Mouse (Mus musculus): ENCODE measurements at regions not wholly inside any gene's neighbourhood (a gene's known extent, or its start where the extent isn't known, plus 50 kb on each side); places are given as distances from the start of the nearest gene placed in this dataset.

DNA sequence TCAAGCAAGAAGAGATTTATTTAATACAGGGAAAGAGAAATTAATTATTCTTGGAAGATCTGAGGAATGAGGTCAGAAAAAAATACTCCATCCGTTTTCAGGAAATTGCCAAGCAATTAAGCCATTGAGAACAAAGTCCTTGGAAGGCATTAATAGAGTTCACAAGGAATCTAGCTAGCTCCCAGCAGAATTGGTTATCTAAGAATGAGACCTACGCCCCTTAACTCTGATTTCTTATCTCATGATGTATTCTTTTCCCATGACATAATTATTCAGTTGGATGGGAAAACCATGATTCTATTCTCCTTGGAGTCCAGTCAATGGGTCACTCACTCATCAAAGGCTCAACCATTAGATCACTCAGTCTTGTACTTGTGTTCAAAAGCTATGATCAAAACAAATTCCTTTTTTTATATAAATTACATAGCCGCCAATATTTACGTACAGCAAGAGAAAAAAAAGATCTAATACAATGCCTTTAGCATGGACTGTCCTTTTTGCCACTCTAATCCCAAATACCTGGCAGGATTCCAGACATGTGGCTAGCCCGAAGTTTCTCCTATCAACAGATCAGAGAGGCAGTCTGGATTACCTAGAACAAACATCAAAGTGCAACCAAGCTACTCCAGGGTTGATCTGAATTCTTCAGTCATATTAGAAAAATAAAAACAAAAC, 213.3 kb downstream of the Galc start:
- no peak for DNase-seq (ENCODE audit: low read depth, low spot score)

DNA sequence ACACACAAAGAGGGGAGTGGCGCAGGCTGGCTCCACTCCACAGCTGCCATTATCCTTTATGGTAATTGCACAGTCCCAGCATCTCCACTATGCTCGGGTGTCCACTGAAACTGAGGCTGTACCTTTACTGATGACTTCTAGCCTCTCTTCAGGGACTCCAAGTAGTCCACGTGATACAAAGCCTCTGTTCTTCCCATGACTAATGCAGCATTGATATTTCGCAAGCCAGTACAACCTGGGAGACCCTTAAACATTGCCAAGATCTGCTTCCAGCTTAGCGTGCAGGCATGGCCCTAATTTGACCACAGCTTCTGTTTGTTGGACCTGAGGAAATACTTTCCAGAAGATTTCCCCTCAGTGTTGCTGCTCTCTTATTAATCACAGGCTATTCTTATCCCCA, 215.8 kb downstream of the Galc start:
- DNase-seq (ENCODE audit: low read depth, low spot score) = no peak

DNA sequence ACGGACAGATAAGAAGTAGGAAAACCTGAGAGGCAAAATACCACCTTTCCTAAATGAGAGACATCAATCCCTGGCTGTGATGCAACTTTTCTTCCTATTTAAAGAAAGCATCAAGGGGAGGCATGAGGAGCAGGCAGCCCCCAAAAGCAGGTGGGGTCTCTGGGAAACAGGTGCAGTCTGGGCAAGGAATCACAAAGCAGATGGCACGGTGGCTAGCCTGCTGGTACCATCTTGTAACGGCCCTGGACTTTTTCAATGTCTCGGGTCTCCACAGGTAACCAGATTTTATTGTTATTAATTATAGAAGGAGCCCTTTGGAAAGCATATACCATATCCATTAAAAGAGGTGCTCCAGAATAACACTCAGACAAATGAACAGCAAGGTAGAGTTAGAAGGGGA, 219.6 kb downstream of the Galc start:
- DNase-seq (ENCODE audit: low read depth, low spot score) = no peak

DNA sequence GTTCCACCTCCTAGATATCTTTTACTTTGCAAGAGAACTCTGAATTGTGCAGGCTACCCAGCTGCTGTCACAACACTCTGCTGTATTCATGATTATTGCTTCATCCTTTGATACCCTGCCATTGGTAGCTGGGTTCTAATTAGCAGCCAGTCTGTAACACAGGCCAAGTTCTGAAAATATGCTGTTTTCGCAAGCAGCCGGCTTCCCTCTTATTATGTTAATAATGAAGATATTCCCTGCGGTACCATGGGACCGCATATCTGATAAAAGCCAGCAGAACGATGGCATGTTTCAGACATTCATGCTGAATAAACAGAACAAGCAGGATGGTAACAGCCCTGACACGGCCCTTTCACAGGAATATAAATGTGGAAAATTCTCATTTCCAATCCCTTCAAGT, 235.6 kb downstream of the Galc start:
- DNase-seq (ENCODE audit: low read depth, low spot score) = no peak

DNA sequence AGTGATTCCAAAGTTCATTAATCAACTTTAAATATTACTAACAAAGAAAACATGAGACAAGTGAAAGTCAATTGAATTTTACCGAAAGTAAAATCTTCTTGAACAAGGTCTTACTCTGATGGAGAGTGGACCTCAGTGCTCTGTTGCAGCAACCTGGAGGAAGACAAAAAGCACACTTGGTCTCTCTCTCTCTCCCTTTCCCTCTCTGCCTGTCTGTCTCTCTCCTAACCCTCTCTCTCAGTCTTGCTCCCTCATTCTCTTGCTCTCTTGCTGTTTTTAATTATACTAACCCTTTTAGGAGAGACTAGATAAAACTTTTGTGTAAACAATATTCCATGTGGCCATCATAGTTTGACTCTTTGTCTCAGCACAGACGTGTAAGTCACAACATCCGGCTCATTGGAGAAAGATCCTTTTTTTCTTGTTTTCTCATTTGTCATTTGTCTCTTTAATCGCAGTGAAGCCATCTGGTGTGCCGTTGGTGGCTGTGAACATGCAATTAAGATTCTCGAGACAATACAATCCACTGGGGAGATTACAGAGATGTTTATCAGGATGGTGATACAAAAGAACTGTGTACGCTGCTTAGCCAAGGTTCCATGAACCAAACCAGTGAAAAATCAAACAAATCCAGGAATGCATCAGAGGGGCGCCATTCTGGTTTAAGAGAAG, 244.5 kb downstream of the Galc start:
- DNase-seq (ENCODE audit: low read depth, low spot score) = no peak

DNA sequence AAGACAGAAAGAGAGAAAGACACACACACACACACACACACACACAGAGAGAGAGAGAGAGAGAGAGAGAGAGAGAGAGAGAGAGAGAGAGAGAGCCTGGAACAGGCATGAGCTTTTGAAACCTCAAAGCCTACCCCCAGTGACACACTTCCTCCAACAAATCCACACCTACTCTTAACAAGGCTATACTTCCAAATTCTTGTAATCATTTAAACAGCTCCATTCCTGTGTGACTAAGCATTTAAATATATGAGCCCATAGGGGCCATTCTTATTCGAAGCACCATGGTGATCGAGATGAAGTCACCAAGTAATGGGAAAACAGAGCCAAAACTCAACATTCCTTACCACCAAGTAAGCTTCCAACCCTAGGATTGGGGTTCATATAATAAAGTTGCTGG, 250.1 kb downstream of the Galc start:
- DNase-seq (ENCODE audit: low read depth, low spot score) = no peak

DNA sequence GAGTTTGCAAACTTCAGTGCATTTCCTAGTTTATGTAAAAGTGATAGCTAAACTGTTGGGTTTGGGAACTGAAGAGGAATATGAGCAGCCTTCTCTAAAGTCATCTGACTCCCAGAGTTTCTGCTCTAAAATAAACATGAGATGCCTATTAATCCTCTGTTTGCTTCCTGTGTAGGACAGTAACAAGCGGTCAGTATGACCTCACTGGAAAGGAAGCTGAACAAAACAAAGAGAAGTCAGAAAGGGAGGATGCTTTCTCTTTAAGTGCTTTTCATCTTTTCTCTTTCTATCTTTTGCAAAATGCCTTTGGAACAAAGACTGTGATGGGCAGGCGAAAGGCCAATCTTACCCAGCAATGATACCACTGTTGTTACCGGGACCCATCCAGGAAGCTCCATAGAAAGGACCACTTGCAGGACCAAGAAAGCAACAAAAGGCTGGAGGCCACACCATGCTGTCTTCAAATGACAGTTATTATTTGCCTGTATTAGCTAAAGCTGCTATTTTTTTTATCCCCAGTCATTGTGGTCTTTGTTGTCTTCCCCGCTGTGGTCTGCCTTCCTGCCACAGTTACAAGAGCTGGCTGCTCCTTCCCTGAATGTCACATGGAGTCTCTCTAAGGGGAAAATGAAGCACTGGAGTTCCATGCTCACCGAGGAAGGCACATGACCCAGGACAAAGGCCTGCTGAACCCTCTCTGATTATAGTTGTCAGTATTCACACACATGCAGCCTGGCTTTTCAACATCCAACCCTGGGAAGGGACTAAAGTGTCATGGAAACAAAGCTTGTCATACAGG, 253.4 kb downstream of the Galc start:
- no peak for DNase-seq (ENCODE audit: low read depth, low spot score)

DNA sequence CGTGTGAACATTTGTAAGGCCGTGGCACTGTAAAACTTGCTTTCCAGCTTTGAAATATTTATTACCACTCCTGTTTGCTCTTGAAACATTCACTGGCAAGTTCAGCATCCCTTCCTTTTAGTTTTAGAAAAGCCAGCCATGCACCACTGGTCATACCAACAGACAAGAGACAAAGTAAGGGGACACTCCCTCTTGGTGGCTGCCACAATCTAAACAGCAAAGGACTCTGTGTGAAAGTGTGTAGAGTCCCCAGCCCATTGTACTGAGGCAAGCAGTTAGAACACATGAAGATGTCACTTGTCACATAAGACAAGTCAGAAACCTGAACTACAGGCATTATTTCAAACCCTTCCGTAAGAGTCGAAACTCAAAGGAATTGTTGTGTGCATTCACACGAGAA, 257.0 kb downstream of the Galc start:
- DNase-seq (ENCODE audit: low read depth, low spot score) = no peak

DNA sequence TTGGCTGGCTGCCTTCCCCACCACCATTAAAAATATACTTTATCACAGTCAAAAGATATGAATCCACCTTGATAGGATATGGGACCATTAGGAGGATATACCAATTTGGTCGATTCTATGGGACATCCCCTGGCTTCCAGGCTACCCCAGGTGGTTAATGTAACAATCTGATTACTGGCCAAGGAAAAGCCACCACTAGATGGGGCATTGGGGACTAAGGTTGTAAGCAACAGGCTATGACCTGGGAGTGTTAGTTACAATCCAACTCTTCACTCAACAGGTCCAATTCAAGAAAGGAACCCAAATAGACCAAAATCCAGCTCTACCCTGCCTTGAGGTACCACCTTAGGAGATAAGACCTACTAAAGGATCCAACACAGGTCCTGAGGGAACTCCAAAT, 264.4 kb downstream of the Galc start:
- no peak for DNase-seq (ENCODE audit: low read depth, low spot score)

DNA sequence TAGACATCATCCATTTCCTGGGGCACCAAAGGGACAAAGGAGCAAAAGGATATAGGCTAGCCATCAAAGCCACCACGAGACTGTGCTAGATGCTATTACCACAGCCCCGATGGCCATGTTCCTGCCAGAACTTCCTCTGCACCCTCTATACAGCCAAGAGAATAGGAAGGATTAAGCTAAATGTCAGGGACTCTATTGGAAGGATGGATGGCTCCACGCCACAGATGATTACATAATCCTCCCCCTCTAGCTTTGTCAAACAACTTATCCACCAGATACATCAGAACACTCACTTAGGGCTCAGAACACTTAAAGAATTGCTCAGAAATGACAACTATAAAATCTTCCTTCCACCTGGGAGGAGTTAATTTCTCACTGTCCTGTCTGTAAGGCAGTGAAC, 265.3 kb downstream of the Galc start:
- DNase-seq (ENCODE audit: low read depth, low spot score) = no peak

DNA sequence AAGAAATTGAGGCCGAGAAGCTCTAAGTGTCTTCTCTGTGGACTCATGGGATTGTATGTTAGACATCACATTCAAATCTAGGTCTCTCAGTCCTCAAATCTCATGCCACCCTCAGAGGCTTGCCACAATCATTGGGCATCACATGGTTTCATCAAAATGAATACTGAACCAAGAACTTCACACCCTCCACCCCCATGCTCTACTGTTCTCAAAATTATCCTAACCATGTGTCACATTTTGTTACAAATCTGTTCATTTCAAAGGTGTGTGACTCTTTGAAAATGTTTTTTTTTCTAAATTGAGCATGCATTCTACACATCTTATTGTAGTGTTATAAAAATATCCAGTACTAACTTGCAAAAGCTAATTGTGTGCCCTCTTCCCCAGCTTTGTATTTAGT, 275.9 kb downstream of the Galc start:
- DNase-seq (ENCODE audit: low read depth, low spot score) = no peak

DNA sequence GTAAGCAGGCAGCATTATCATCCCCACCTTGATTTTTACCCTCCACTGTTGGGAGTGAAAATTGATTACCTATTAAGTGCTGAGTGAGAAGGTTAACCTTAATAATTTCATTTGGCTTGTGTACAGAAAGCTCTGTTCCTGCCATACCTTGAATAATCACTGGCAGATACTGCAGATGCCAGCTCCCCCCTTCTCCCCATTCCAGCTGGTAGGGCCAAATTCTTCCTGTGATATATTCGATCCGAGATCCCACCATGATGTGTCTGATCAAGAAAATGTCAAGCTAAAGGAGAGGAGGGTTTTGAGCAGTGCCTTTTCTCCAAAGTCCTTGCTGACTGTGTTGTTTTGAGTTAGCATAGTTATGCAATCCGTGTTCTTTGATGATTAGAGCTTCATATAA, 280.6 kb downstream of the Galc start:
- no peak for DNase-seq (ENCODE audit: low read depth, low spot score)

DNA sequence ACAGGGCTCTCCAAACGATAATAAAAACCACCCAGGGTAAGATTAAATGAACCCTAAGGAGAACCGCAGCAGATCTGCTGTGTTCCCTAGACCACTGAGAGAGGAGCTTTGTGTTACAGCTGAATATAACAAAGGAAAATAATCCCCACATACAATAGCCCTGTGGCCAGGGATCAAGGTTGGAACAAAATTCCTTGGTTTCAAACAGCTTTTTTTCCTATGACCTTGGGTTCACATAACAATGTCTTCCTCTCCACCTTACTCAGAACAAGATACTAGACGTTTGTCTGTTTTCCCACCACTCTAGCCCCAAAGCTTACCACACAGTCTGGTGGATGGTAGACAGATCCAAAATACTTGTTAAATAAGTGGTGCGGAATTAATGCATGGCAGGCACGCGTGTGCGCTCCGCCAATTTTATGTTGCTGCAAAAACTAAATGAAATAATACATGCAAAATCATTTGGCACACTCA, 281.0 kb downstream of the Galc start:
- no peak for DNase-seq (ENCODE audit: low read depth, low spot score)

DNA sequence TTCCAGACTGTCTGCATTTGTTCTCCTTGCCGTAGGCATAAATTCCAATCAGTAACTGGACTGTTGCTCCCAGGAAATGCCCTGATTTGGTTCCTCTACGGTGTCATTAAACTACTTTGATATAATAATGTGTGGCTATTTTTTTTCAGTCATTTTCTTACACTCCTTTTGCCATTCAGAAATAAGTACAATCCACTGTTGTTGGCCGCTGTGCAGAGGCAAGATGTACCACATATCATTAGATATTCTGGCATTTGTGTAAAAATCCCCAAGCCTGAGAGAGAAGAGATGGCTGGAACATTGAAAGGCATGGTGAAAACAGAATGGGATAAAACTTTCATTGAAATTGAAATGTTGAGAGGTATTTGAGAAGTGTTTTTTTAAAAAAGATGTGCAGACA, 281.6 kb downstream of the Galc start:
- no peak for DNase-seq (ENCODE audit: low read depth, low spot score)

DNA sequence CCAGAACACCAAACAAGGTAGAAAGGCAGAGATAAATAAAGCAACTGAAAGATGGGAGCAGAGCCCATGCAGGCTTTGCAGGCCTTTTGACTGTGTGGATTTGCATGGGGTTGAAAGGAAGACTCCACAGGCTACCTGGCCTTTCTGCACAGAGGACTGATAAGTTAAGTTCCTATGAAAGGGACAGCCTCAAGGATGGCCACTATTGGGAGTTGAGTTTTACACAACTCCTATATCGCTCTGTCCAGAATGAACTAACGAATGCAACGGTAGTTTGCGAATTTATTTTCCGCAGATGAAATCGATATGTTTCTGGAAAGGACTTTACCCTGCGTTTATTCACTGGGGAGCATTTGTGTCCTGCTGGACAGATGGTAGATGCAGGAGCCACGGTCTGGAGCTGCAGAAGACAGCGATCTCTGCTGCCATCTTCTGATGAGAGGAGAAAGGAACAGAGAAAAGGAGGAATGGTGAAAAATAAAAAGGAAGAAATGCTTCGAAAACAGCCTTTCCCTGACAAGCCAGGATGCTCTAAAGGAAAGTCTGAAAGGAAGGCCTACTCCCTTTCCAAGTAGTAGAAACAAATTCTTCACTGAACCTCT, 285.2 kb downstream of the Galc start:
- DNase-seq (ENCODE audit: low read depth, low spot score) = no peak

DNA sequence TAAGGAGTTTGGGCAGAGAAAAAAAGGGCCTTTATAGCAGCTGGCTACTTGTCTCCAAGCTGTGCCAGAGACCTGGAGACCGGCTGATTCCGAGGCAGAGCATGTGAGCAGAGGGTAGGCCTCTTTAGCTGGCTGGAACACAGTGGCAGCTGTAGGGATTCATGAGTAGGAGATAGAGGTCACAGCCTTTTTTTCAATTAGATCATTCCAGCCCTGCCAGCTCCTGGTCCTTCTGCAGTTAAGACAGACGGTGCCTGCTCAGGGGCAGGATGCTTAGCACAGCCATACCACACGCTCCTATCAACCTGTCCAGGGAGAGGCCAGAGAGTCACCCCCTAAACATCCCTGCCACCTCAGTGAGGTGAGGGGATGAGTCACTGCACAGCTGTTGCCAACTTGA, 302.1 kb downstream of the Galc start:
- DNase-seq (ENCODE audit: low read depth, low spot score) = no peak

DNA sequence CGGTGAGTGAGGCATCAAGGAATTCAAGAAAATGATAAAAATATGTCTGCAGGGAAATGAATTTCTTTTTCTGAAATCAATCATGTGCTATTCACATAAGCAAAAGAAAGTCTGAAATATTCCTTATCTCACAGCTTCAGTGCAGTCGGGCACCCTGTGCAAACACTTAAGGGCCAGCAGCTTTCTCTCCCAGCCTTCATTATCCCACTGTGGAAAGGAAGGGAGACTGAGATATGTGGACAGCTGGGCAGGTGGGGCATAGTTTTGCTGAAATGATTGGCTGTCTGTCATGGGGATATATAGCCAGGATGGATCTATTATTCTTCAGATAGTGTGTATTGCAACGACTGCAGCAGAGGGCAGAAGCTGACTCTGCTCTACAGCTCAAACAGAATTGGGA, 305.9 kb downstream of the Galc start:
- DNase-seq (ENCODE audit: low read depth, low spot score) = no peak

DNA sequence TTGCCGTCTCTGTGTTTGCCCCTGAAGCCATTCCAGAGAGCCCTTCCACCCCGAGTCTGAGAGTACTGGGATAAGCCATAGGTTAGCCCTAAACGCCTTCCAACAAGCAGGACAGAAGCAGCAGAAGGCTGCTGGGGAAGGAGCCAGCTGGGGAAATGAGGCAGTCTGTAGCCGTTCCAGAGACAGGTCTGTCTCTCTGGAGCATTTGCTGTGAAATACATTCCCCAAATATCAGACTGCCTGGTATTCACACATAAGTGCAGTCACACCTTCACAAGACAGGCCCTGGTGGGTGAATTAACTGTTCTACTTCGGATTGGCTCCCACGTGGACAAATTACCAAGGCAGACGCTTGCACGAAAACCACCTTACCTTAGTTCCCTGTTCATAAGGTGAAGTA, 307.1 kb downstream of the Galc start:
- no peak for DNase-seq (ENCODE audit: low read depth, low spot score)

DNA sequence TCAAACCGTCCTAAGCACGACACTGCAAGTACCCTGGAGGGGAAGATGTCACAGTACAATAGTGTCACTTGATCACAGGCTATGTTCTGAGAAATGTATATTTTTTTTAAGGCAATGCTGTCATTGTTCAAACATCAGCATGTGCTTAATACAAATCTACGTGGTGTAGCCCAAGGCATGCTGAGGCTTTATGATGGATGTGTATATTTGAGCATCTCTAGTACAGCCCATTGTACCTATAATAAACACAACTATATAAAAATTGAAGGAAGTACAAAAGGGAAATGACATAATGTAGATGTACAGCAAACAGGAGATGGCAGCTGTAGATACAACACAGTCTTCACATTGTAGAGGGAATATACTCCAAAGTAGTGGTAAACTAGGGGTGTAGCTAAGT, 309.2 kb downstream of the Galc start:
- no peak for DNase-seq (ENCODE audit: low read depth, low spot score)

DNA sequence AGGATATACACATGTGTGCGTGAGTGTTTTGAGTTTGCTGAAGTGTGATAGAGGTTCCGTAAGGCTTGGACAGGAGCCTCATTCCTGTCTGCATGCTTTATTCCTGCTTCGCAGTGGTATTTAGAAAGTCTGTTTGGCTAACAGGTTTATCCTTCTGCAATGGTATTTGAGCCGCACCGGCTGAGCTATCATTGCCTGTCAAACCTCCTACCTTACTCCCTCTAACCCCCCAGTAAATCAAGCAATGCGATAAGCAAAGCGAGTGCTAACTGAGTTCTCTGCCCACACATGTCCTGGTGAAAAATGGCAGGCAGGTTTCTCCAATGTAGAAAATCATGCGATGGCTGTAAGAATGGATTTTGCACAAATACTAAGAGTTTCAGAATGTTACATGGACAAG, 311.8 kb downstream of the Galc start:
- DNase-seq (ENCODE audit: low read depth, low spot score) = no peak

DNA sequence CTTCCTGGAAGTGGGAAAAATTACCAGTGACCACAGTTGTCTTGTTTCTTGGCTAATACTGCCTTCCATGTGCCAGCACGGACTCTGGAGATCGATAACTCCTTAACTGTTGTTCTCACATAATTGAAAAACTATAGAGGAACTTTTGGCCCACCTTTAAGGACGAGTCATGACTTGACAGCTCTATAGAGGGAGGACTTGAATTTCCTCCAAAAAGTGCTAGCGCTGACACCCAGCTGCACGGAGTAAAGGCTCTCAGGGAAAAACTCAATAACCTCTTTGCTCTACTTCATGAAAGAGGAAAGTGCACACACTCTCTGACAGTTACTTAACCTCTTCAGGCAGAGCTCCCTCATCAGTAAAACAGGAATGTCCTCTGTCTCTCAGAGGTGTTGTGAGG, 320.9 kb downstream of the Galc start:
- DNase-seq (ENCODE audit: low read depth, low spot score) = no peak

DNA sequence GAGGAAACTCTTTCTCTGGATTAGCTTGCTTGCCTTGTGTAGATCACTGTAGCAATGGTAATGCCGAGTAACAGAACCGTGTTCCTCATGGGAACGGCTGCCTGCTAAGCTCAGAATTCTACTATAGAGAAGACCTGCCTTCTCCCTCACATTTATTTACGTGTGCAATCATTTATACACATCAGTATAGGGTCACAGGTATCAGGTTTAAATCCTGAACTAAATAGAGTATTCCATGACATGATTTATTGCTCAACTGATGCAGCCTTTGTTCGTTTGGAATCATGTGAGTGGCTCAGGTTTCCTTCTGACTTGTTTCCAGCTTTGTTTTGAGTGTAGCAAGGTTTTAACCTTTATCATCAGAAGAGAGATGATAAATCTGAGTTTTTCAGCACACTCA, 329.4 kb downstream of the Galc start:
- DNase-seq (ENCODE audit: low read depth, low spot score) = no peak

DNA sequence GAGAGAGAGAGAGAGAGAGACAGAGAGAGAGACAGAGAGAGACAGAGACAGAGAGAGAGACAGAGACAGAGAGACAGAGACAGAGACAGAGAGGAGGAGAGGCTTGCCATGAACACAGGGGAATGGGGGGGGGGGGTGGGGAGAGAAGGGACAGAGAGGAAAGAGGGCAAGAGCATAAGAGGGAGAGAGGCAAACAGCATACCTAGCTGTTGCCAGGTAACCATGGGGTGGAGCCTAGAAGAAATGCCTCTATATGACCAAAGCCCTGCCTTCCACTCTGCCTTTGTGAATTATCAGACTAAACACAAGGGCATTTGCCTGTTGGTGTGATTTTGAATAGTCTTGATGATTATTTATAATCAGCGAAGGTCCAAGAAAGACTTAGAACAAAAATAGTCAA, 332.2 kb downstream of the Galc start:
- no peak for DNase-seq (ENCODE audit: low read depth, low spot score)

Data from 3T3-L1 (cell line).